Mouse (Mus musculus) spleen, postnatal 4 days (tissue): ENCODE measurements around the gene Pign.

Experiments used
- DNase-seq, 2 experiments: peaks; one replicate each; pipeline ENCODE4 v3.0.0; 2022; ENCODE audit warnings: low spot score in 2 of 2

Pign gene

DNA sequence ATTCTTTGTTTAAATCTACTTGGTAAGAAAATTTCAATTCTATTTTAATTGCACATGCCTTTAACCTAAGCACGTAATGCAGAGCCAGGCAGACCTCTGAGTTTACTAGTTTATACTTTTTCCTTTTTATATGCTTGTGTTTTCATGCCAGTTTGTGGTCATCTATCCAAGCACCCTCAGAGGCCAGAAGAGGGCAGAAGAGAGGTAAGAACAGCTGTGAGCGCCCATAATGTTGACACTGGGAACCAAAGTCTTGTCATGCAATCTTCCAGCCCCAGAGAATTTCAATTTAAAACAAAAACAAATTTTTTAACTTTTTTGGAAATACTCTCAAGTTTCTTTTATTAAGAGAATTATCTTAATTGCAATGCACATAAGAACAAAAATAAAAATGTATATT is 99.7 kb downstream of the Pign start:
- DNase-seq, result no peak

DNA sequence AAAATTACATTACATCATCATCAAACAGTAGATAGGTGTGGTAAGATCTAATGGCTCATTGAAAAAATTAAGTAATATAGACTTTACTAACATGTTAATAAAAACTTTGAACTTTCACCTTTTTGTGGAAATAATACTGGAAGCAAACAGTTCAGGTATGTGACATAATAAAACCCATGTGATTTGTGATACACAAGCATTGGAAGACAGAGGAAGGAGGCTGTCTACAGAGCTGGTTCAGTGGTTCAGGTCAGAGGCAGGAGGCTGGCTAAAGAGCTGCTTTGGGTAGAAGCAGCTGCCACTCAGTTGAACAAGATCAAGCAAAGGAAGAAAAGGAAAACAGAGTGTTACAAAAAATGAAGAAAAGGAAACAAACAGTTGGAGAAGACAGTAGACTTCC is 107.4 kb downstream of the Pign start:
- DNase-seq, result no peak

DNA sequence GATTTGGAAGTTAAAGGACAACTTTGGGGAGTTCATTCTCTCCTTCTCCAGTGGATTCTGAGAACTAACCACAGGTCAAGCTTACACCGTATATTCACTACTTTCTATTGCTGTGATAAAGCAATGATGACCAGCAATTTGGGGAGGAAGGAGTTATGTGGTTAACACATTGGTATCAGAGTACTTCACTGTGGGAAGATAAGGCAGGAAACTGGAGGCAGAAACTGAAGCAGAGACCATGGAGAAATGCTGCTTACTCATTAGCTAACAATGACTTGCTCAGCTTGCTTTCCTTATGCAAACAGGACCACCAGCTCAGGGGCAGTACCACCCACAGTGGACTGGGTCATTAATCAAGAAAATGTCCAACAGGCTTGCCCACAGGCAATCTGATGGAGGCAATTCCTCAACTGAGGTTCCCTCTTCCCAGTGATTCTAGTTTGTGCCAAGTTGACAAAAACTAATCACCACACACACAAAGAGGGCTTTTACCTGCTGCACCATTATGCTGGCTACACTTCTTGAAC is 108.2 kb downstream of the Pign start:
- DNase-seq, result no peak

DNA sequence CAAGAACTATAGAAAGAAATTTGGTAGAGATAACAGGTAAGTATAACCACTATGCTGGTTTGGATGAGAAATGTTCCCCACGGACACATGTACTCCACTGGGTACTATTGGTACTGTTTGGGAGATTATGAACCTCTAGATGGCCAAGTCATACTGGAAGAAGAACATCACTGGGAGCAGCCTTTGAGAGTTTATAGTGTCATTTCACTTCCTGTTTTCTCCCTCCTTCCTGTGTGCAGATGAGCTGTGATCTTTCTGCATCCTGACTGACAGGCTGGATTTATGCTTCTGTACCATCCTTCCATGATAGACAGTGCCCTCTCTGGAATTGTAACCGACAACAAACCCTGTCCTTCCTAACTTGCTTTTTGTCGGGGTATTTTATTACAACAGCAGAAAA is 110.3 kb downstream of the Pign start:
- no peak for DNase-seq

DNA sequence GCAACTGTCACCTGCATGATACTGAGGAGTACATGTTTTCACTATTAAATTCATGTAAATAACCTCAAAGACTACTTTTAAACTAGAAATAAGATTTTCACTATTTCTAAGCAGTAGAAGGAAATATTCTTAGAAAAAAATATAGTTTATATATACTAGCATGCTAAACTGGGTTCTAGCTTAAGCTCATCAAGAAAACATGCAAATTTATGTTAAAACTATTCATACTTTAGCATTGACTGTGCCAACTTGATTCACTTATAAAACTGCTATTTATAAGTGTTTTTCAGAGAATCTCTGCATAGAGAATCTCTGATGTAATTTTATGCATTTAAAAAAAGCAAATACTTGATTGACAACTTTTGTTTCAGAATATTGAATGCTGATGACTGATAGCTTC is 113.3 kb downstream of the Pign start:
- no peak for DNase-seq

DNA sequence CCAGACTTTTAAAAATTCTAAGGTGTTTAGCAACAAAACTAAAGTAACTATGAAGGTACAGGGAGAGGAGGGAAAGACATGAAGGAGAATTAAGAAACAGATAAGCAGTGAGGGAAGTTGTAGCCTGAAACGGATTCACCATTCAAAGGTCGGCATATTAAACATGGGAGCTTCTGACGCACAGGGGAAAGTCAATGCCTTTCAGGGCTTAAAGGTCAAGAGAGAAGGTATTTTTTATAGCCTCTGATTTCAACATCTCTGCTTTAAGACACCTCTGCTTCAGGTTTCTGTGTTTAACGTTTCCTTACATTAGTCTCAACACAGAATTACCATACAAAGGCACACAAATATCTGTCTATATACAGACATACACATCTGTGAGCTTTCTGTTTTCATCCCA is 113.8 kb downstream of the Pign start:
- no peak for DNase-seq

DNA sequence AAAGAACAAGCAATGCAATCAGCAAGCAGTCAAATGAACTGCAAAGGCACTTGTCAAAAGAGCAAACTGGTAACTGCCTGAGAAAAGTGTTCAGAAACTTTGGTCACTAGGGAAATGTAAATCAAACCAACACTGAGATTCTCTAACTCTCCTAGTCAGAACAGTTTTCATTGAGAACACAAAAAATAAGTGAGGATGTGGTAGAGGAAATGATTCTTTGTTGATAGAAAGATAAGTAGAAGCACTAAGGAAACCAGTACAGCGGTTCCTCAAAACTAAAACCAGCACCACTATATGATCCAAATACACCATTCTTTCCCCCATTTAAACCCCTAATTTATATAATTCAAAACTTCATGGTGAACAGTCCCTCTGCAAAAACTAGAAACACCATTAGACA is 120.4 kb downstream of the Pign start:
- DNase-seq, result no peak

DNA sequence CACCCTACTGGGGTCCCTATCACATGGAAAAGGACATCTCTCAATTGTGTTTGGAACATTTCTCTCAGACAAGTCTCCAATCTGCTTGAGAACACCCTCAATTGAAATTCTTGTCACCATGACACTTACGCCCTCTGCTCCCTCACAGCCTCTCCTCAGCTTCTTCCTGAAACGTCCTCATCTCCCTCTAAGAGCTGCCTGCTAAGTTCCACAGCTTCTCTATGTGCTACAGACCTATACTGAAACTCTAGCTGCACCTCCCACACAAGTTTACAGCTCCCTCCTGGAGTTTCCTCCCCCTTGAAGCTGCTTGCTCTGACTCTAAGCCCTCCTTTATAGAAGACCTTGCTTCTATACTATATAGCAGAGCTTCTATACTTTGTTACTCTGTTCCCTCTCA is 139.7 kb downstream of the Pign start:
- DNase-seq, result no peak

DNA sequence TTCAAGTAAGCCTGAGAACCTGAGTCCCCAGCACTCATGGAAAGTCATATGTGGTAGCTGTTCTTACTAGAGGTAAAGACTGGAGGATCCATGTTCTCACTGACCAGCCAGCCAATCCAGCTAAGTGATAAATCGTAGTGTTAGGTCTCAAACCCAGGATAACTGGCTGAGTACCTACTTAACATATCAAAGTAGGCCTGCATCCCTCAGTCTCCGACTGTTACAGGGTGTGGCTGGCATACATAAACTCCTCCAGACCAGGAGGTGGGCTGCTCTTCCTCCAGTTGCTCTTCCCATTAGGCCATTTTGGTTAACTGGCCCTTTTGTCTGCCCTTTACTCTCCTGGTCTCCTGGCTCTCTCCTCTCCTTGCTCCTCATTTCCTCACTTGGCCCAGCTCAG is 141.2 kb downstream of the Pign start:
- DNase-seq, result no peak

DNA sequence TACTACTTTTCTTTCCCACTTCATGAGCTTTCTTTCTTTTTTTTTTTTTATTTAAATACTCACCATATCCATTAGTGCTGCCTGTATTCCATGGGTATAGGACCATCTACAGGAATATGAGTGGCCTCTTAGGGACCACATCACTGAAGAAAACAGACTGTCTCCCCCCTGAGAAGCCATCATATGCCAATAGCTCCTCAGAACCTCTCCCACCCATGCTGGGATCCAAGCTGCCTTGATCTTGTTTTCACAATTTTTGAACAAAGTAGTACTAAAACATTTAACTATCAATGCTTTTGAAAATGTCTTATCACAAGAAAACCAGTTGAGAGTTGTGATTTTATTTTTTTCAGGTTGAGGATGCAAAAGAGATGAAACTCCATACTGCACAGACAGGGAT is 145.4 kb downstream of the Pign start:
- DNase-seq, result no peak

DNA sequence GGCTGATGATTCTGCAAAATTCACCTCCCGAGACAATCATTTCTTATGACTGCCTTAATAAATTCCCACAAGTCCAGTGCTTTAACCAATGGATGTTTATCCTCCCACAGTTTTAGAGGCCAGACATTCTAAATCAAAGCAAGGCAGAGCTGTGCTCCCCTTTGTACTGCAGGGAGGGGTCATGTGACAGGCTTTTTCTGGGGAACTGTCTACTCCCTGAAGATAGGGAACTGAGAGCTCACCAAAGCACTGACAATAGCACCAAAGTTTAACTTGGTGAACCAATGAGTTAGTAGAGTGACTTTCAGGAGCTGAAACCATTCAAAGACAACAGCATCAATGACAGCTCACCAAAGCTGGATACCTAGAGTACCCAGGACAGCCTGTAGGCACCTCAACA is 156.4 kb downstream of the Pign start:
- DNase-seq, result no peak

DNA sequence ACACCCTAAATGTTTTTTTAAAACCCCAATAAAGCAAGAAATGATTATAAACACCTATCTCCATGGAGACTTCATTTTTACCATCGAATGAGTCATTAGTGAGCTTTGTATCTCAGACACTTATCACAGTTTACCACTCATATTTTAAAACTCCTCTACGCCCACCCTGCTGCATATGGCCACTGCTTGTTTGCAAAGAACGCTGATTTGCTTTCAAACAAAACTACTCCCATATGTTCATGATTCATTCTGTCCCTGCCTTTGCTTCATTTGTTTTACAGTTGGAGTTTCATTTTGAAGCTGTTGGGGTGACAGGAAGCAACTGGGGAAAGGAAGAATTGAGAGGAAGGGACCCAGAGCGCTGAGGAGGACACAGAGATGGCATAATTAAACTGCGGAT is 170.9 kb downstream of the Pign start:
- no peak for DNase-seq

DNA sequence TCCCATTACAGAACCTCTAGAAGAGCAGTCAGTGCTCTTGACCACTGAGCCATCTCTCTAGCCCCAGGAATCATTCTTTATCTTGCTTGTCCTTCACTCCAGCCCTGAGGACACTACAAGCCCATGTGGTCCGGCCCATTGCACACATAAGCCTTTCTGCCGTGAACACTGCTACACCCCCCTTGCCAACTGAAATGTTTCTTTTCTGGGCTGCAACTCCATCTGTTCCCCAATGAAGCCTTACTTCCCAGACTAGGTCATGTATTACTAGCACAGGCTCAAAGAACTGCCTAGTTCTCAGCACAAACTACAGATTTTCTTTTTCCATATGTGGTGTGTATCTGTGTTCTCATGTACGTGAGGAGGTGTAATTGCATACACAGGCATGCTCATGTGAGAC is 174.0 kb downstream of the Pign start:
- no peak for DNase-seq

DNA sequence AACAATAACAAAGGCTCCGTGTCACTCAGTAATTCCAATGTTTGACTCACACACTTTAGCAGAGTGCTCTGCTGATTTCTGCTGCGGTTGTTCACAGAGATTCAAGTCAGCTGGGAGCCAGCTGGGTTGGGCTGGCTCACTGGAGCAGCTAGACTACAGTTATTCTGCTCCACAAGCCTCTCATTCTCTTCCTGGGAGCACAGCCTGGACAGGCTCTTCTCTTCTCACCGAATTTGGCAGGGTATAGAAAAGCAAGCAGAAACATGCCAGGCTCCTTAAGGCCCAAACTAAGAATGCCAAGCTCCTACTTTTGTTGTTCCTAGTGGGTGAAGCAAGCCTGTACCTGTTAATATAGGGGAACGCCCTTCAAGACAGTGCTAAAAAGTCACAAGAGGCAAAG is 176.4 kb downstream of the Pign start:
- no peak for DNase-seq
